Mouse (Mus musculus) olfactory bulb, adult 2 months (tissue): Measurements from ENCODE around the gene Cep164. TPM values are rescaled to one million over a fixed set of nuclear protein-coding genes. Genes with fewer than 3 reads are reported as not detected.

Source experiments
- H3K27ac ChIP-seq: fragments of 200-500 bp; 2 replicates; pipeline ENCODE4 v1.5.1; 2012; ENCODE audit warnings: low read depth, low read length; ENCODE audit not compliant: insufficient read depth
- H3K4me1 ChIP-seq: fragments of 200-500 bp; 2 replicates; pipeline ENCODE4 v1.6.1; 2012; ENCODE audit warnings: low read length; ENCODE audit not compliant: control insufficient read depth, insufficient read depth
- H3K4me3 ChIP-seq: fragments of 200-500 bp; 2 replicates; pipeline ENCODE4 v1.5.1; 2012; ENCODE audit warnings: mild to moderate bottlenecking, low read depth, low read length, moderate library complexity; ENCODE audit not compliant: insufficient read depth
- CTCF ChIP-seq: fragments of 200-500 bp; IDR thresholded peaks from 2 replicates; pipeline ENCODE4 v1.5.1; 2012; ENCODE audit warnings: low read depth, mild to moderate bottlenecking, low read length, moderate library complexity; ENCODE audit not compliant: insufficient read depth
- POLR2A ChIP-seq: fragments of 200-500 bp; IDR thresholded peaks from 2 replicates; pipeline ENCODE4 v1.6.1; 2012; ENCODE audit warnings: mild to moderate bottlenecking, low read depth, low read length, moderate library complexity; ENCODE audit not compliant: insufficient read depth
- WGBS: fragments of 180-500 bp; shearing (Covaris S2); methylation state at CpG from one replicate; pipeline ENCODE4 v1.1.7; 2018; 5-methylcytosine and 5-hydroxymethylcytosine counted together
- polyA plus RNA-seq: library from polyadenylated mRNA; stranded (reverse); fragments of >200 nt; gene quantifications from 2 replicates; pipeline ENCODE4 v1.2.4, GENCODE M21; 2012; ENCODE audit warnings: low replicate concordance; ENCODE audit not compliant: missing spikeins, insufficient read depth, insufficient read length

The Cep164 gene
- polyA plus RNA-seq, 1 experiment: not detected

GRCm38 (mm10) chr9:45840331-45840730 lies 11.8 kb upstream of the Cep164 start:
- peak overlapping the region; percentile 89 for H3K4me3 ChIP-seq
- peaks cover 25% of the 10 kb centered on the region for H3K4me1 ChIP-seq
- no peak for TF ChIP-seq CTCF
- no peak for TF ChIP-seq POLR2A
- WGBS: 46% methylated on average over 5 of the region's 5 CpGs
- H3K27ac ChIP-seq: no peak overlapping the region

- no peak overlapping the region for H3K27ac ChIP-seq
- WGBS: 43% methylated on average over 7 of the region's 7 CpGs
- TF ChIP-seq POLR2A (no peak), CTCF (no peak)
These were observed 11.4 kb upstream of the Cep164 start for GRCm38 (mm10) chr9:45839982-45840300.

DNA sequence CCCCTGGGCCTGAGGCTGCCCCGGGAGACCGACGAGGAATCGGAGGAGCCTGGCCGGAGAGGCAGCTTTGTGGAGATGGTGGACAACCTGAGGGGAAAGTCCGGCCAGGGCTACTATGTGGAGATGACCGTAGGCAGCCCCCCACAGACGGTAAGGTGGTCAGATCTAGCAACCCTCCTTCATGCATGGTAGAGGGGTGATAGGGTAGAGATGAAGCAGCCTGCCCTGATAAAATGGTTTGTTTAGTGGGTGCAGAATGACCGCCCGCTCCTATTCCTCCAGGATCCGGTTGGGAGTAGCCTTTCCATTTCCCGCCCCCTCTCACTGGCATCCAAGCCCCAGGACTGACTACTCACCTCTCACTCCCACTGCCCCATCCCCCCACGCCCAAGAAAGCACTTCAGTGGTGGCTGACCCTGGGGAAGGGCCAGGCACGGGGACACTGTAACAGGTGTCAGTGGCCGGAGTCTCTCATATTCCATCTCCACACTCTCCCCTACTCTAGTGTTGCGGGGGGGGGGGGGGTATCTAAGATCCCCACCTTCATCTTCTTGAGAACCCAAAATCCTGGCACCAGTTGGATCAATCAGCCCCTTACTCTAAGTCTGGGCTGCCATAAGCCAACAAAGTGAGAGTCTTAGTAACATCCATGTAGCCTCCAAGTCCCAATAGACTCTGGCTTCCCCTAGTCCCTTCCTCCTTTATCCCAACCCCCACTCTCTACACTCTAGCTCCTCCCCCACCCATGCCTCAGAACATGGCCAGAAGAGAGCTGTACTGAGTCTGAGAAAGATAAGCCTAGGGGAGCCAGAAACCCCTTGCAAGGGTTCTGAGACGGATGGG lies 10.9 kb upstream of the Cep164 start:
- 5% methylated on average over 17 of the region's 17 CpGs for whole genome bisulfite sequencing
- Histone ChIP-seq H3K27ac (peak overlapping the region; percentile 14), H3K4me1 (peaks cover 22% of the 10 kb centered on the region), H3K4me3 (peak overlapping the region; percentile 89)
- TF ChIP-seq CTCF (no peak), POLR2A (no peak)

More at GRCm38 (mm10) chr9:45839982-45840300, 11.4 kb upstream of the Cep164 start:
- Histone ChIP-seq H3K4me1 (peaks cover 22% of the 10 kb centered on the region), H3K4me3 (peak overlapping the region; percentile 89)

DNA sequence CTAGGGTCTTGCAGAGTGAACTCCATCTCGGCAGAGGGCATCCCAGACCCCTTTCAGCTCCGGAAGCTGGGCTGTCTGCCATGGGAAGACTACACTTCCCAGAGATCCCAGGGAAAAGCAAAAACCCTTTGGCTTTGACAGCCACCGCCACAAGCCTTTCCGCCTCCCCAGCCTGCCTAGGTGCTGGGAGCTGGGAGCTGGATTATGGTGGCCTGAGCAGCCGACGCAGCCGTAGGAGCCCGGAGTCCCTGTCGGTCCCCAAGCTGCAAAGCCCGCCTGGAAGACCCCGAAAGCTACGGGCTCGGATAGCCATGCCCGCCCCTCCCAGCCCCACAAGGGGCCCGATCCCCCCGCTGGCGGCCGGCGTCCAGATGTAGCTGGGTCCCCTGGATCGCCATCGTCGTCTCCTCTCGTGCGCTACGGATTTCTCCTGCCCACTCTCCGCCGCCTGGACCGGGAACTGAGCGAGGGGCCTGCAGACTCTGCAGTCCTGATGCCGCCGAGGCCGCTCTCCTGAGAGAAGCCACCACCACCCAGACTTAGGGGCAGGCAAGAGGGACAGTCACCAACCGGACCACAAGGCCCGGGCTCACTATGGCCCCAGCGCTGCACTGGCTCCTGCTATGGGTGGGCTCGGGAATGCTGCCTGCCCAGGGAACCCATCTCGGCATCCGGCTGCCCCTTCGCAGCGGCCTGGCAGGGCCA lies 10.1 kb upstream of the Cep164 start, which contains the start of gene Bace1:
Gene Bace1, plus strand, starts transcription at position 147 of the 705 bp plus-strand sequence.
- Histone ChIP-seq H3K4me3 (peak within 1 kb of the TSS; percentile 89), H3K27ac (peak within 1 kb of the TSS; percentile 14), H3K4me1 (peaks cover 18% of the 10 kb centered on the region)
- WGBS: under 1% methylated on average over 40 of the region's 40 CpGs
- TF ChIP-seq POLR2A: peak; percentile 95
- TF ChIP-seq CTCF: no peak

GRCm38 (mm10) chr9:45838069-45838433 lies 9.6 kb upstream of the Cep164 start:
- Histone ChIP-seq H3K4me3 (no peak overlapping the region), H3K27ac (no peak overlapping the region), H3K4me1 (peaks cover 18% of the 10 kb centered on the region)
- TF ChIP-seq CTCF (no peak), POLR2A (no peak)
- 5% methylated on average over 4 of the region's 4 CpGs for WGBS

DNA sequence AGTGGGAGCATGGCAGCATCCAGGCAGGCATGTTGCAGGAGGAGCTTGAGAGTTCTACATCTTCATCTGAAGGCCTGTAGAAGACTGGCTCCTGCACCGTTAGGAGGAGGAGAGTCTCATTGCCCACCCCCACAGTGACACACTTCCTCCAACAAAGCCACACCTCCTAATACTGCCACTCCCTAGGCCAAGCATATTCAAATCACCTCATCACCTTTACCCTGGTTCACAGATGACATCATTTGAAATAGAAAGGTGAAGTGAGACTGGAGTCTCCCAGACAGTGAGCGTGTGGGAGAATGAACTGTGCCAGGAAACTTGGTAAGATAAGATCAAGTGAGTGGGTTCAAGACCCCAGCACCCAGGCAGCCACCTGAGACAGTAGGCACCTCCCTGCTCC lies 5.0 kb upstream of the Cep164 start:
- no peak for TF ChIP-seq POLR2A
- TF ChIP-seq CTCF: no peak
- 94% methylated on average over 2 of the region's 2 CpGs for WGBS
- no peaks in the 10 kb centered on the region for H3K4me1 ChIP-seq
- no peak overlapping the region for H3K4me3 ChIP-seq
- H3K27ac ChIP-seq: no peak overlapping the region

GRCm38 (mm10) chr9:45832898-45833297 lies 4.4 kb upstream of the Cep164 start:
- Histone ChIP-seq H3K4me3 (no peak overlapping the region), H3K27ac (no peak overlapping the region), H3K4me1 (no peaks in the 10 kb centered on the region)
- TF ChIP-seq CTCF (no peak), POLR2A (no peak)
- 85% methylated on average over 2 of the region's 2 CpGs for WGBS

DNA sequence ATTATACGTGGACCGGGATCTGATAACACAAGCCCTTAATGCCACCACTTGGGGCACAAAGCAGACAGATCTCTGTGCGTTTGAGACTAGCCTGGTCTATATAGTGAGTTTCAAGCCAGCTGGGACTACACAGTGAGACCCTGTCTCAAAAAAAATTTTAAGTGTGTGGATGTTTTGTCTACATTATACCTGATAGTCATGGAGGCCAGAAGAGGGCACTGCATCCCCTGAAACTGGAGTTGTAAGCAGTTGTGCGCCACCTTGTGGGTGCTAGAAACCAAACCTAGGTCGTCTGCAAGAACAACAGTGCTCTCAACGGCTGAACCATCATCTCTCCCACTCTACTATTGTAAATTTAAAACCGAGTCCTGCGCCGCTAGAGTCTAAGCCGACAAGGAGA lies 616 bp upstream of the Cep164 start:
- no peak overlapping the region for H3K4me3 ChIP-seq
- 27% methylated on average over 10 of the region's 10 CpGs for WGBS
- peaks cover 3% of the 10 kb centered on the region; the same call in 1 of the 2 replicates for H3K4me1 ChIP-seq
- TF ChIP-seq POLR2A (no peak), CTCF (0 out of 2 replicates have a peak, but pooled peaks have one; percentile 24)
- no peak overlapping the region for H3K27ac ChIP-seq

GRCm38 (mm10) chr9:45827663-45828290 lies 714 bp downstream of the Cep164 start:
- H3K27ac ChIP-seq: no peak overlapping the region
- TF ChIP-seq POLR2A: no peak

More at GRCm38 (mm10) chr9:45827663-45828290, 714 bp downstream of the Cep164 start:
- Histone ChIP-seq H3K4me3 (peak overlapping the region; percentile 67), H3K4me1 (peaks cover 3% of the 10 kb centered on the region; the same call in 1 of the 2 replicates)
- WGBS: 3% methylated on average over 23 of the region's 23 CpGs
